Mouse (Mus musculus) testis, postnatal 10 days (tissue): ENCODE measurements at regions not wholly inside any gene's neighbourhood (a gene's known extent, or its start where the extent isn't known, plus 50 kb on each side); places are given as distances from the start of the nearest gene placed in this dataset.
A peak's percentile ranks its signal among the peaks of the same experiment; 100 is the strongest.
"Not testable (repeated sequence)": the region's sequence is repeated elsewhere in the genome, so short reads cannot be mapped to it uniquely, and the experiment has no call there.

Experiments used
- DNase-seq: peaks from one replicate; pipeline ENCODE4 v3.0.0; 2021; ENCODE audit warnings: low spot score

DNA sequence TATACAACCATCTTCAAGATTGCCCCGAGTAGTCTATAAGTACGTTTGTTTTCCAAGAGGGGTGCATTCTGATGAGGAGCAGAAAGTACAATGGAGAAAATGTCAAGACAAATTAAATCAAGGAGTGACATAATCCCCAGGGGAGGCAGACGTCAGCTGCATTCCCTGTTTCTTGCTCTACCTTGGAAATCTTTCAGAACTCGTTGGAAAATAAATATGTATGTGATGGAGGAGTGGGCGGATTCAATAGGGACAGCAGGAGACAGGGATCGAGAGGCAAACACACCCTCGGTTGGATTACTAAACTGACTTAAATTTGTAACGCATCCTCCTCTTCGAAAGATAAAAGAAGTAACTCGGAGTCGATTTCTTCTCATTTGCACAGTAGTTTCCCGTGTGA lies 164.8 kb upstream of the Klf4 start:
- no peak for DNase-seq

- DNase-seq, result peak; percentile 49
These were observed 164.2 kb upstream of the Klf4 start for GRCm38 (mm10) chr4:55696428-55696827.

- DNase-seq, result no peak
These were observed 163.0 kb upstream of the Klf4 start for GRCm38 (mm10) chr4:55695246-55695645.

- DNase-seq, result no peak
These were observed 157.2 kb upstream of the Klf4 start for GRCm38 (mm10) chr4:55689479-55689878.

DNA sequence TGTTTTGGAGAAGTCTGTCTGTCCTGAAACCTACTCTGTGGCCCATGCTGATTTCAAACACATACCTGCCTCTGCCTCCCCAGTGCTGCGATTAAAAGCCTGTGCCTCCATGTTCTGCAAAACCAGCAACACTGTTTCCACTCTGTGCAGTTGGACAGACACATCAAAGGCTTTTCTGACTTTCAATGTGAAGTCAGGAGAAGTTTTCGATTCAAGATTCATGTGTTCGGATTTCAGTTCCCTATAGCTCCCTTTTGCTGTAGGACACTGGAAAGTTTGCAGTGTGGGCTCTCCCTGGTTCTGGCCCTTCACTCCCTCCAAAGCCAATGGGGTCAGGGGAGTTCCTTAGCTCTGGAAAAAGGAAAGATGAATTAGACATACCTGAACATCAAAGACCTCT lies 154.5 kb upstream of the Klf4 start:
- no peak for DNase-seq

DNA sequence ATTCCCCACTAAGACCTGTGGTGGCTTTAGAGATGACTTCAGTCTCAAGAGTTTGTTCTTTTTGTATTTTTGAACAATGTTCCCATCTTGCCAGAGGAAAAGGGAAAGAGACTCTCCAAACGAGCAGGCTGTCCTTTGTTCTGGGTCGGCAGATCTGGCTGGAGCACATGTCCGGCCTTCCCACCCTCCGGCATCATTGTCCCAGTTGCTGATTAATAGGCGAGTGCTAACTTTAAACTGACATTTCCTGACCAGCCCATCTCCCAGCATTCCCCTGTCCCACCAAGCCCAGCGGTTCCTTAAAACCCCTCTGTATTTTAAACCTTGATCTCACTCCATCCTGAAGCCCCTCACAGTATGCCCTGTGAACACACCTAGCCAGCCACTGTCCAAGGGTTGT lies 140.0 kb upstream of the Klf4 start:
- DNase-seq, result no peak

GRCm38 (mm10) chr4:55670258-55670657 lies 138.0 kb upstream of the Klf4 start:
- DNase-seq, result no peak

DNA sequence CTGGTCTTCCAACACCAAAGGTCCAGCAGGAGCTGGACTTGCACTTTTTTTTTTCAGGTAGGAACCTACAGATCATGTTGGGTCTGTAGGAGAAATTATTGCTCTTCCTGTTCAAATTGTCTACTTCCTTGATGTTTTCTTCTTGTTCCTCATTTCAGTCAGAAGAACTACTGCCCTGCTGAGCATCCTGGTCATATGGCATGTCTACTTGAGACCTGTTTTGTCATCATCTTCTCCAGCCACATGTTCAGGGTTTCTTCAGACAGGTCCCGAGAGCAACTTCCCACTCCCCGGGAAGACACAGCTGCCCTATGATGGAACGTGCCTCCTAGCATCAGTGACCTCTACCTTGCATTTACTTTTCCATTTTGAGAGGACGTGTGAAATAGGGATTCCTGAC lies 132.6 kb upstream of the Klf4 start:
- DNase-seq, result no peak

- no peak for DNase-seq
These were observed 131.6 kb upstream of the Klf4 start for GRCm38 (mm10) chr4:55663856-55664255.

DNA sequence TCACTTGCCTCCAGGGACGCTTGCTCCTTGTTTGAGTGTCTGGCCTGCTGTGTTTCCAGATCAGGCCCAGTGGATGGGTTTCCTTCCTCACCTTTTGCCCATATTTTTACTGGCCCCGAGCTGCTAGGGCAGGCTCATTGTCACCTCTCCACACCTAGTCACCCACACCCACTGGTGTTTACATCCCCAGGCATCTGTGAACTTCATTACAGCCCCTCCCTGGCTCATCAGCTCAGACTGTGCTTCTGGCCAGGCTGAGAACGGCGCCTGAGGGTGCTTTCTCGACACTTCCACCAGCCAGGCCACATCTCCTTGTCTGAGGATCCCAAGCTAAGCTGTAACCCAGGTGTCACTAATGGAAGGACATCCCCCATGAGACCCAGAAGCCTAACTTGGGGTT lies 129.8 kb upstream of the Klf4 start:
- DNase-seq, result no peak

- no peak for DNase-seq
These were observed 126.6 kb upstream of the Klf4 start for GRCm38 (mm10) chr4:55658904-55659303.

DNA sequence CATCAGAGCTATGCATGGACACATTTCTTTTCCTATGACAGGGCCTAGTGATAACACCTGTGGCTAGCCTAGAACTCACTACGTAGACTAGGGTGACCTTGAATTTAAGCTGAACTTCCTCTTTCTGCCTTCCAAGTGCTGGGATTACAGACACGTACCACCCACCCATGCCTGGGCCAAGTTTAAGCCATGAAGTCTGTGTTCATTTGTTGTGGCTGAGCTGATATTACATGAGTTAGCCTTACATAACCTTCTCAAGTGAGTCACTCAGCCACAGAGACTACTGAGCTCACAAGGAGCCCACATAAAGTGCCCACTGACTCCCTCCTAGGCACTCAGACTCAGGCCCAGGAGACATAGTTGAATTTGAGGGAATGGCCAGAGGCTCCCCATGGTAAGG lies 123.1 kb upstream of the Klf4 start:
- DNase-seq, result no peak

- DNase-seq, result no peak
These were observed 120.4 kb upstream of the Klf4 start for GRCm38 (mm10) chr4:55652628-55653027.

DNA sequence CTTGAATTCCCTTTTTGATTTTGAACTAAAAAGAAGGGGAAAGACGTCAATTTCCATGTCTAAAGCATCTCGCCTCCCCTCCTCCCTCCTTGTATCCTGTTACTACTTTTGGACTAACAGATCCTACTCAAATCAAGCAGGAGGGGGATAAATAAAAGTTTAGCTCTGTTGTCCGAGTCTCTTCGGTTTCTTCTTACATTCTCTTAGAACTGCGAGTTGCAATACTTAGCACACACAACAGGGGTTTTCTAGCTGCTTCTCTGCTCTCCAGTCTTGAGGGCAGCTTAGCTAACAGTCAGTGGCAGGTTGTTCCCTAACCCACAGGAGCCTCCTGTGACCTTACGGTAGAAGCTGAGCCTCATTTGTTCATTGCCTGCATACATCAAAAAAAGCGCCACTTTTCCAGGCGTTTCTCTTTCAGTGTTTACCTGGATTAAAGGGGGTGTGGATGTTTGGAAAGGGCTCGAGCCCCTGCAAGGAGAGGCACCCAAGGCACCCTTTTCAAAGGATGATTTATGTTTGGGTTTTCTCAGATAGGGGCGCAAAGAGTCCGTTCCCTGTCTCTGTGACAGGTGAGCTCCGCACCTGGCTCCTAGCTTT lies 119.6 kb upstream of the Klf4 start:
- no peak for DNase-seq

- DNase-seq, result peak; percentile 85
These were observed 118.9 kb upstream of the Klf4 start for GRCm38 (mm10) chr4:55651051-55651763.

- DNase-seq, result peak; percentile 46
These were observed 117.9 kb upstream of the Klf4 start for GRCm38 (mm10) chr4:55650186-55650585.

DNA sequence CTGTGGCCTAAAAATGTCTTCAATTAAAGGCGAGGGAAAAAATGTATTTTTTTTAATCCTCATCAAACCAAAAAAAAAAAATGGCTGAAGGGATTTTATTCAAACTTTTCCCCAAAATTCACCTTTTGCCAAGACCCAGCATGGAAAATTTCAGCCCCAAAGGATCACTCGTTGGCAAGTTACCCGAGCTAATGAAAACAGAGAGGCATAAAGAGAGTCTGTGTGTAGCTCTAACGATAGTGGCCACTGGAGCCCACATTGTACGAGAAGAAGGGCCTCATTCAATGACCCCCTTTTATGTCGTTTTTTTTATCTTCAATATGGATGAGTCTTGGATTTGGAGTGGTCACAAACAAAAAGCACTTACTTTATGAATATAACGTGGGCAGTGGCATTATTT lies 116.1 kb upstream of the Klf4 start:
- DNase-seq, result no peak

GRCm38 (mm10) chr4:55645432-55645831 lies 113.2 kb upstream of the Klf4 start:
- no peak for DNase-seq

GRCm38 (mm10) chr4:55644895-55645294 lies 112.6 kb upstream of the Klf4 start:
- DNase-seq, result no peak

- no peak for DNase-seq
These were observed 102.8 kb upstream of the Klf4 start for GRCm38 (mm10) chr4:55634946-55635511.

DNA sequence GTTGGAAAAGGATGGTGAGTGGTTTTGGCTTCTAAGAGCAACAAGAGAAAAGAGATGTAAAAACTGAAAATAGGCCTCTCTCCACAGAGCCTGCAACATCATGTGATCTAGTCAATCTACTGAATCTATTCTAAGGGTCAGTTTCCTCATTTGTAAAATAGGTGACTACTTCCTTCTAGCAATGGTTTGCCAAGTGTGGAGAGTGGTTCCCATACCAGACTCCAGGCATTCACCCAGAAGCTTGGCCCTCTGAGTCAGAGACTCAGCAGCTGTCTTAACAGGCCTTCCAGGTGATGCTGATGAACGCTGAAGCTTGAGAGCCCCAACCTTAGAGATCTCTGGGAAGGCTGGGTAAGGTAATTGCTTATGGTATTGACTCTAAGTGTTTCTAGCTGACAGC lies 98.9 kb upstream of the Klf4 start:
- DNase-seq, result no peak

DNA sequence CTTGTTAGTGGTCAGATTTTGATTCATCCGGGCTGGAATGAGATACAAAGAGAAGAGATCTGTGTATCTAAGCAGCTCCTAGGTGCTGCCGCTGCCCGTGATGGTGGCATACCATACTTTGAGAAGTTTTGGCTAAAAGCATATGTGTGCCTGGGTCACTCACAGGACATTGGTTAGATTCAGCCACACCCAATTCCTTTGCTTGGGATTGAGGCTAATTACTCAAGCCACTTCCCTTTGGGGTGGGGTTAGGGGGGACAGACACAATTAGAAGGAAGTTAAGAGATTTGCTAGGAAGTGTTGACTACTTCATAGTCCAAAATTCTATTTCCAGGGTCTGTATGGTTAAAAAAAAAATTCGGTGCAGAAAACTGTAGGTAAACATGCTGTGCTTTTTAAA lies 97.9 kb upstream of the Klf4 start:
- DNase-seq, result not testable (repeated sequence)

- DNase-seq, result no peak
These were observed 92.5 kb upstream of the Klf4 start for GRCm38 (mm10) chr4:55624779-55625178.
